Mouse (Mus musculus): ENCODE measurements around the gene Vps36.

DNA sequence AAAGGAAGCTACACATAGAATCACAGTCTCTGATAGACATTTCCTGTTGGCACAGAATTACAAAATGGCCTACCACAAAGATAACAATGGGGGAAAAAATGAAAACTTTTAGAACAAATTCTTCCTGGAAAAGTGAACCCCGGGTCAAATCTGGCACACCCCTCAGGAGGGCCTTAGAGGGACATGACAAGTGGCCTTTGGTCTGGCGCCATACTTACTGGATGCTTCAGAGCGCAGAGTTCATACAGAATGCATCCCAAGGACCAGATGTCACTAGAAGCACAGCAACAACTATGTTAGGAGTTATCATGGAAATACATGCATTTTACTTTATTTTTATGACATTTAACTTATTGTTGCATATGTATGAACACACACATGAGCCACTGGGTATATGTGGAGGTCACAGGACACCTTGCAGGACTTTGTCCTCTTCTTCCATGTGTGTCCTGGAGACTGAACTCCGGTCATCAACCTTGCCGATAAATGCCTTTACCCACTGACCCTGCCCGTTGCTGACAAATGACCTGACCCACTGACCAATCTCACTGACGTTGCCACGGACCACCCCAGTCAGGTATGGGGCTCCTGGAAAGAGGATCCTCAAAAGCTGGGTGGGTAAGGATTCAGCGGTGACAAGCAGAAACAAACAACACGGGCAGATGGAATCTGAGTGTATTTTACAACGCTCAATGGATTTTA lies 42.8 kb upstream of the Vps36 start:
- TF ChIP-seq GATA1 (IDR thresholded peaks at IDR 0.05; ENCODE audit: borderline replicate concordance, low read length) = no peak
- TF ChIP-seq FLI1 (IDR thresholded peaks at IDR 0.05; ENCODE audit: low read length) = no peak

Measured in megakaryocyte, embryonic 14.5 days (primary cell).